Mouse (Mus musculus) neural tube, embryonic 13.5 days (tissue): ENCODE results near the gene Hrg. TPM values are rescaled to one million over a fixed set of nuclear protein-coding genes. Genes with fewer than 3 reads are reported as not detected.
A peak's percentile ranks its signal among the peaks of the same experiment; 100 is the strongest.

ENCODE experiments used
- ATAC-seq: fragments of 200-750 bp; cut with Nextera tagmentation; 2 replicates; pipeline ENCODE4 v1.8.0; 2017; ENCODE audit warnings: low read depth, mild to moderate bottlenecking, moderate TSS enrichment, moderate library complexity
- H3K27ac ChIP-seq: fragments of 300-500 bp; sonication (generic); replicated peaks from 2 replicates; pipeline ENCODE4 v1.5.1; 2015; ENCODE audit warnings: moderate library complexity, mild to moderate bottlenecking, inconsistent platforms
- H3K27me3 ChIP-seq: fragments of 300-500 bp; sonication (generic); 2 replicates; pipeline ENCODE4 v1.6.1; 2015; ENCODE audit warnings: mild to moderate bottlenecking, inconsistent platforms
- H3K36me3 ChIP-seq: fragments of 300-500 bp; sonication (generic); 2 replicates; pipeline ENCODE4 v1.6.1; 2015; ENCODE audit warnings: mild to moderate bottlenecking, inconsistent platforms
- H3K4me1 ChIP-seq: fragments of 300-500 bp; sonication (generic); replicated peaks from 2 replicates; pipeline ENCODE4 v1.6.1; 2015; ENCODE audit warnings: inconsistent platforms
- H3K4me2 ChIP-seq: fragments of 300-500 bp; sonication (generic); 2 replicates; pipeline ENCODE4 v1.6.1; 2015; ENCODE audit warnings: inconsistent platforms, mild to moderate bottlenecking, moderate library complexity
- H3K4me3 ChIP-seq: fragments of 300-500 bp; sonication (generic); 2 replicates; pipeline ENCODE4 v1.5.1; 2015; ENCODE audit warnings: mild to moderate bottlenecking, inconsistent platforms
- H3K9ac ChIP-seq: fragments of 300-500 bp; sonication (generic); 2 replicates; pipeline ENCODE4 v1.6.1; 2015; ENCODE audit warnings: moderate library complexity, mild to moderate bottlenecking, inconsistent platforms
- H3K9me3 ChIP-seq: fragments of 300-500 bp; sonication (generic); 2 replicates; pipeline ENCODE4 v1.6.1; 2016; ENCODE audit warnings: inconsistent platforms
- WGBS: fragments of 180-500 bp; shearing (Covaris S2); methylation state at CpG from one replicate; pipeline ENCODE4 v1.1.7; 2015; 5-methylcytosine and 5-hydroxymethylcytosine counted together
- polyA plus RNA-seq: library from polyadenylated mRNA; unstranded; fragments of >200 nt; fragmentation: Nextera tagmentation; extraction: Ambion mirVana; gene quantifications from 2 replicates; pipeline ENCODE4 v1.2.1, GENCODE M21; 2015

Gene Hrg
- polyA plus RNA-seq, result 0.25 TPM in 1 of 2 replicates, not detected in the other

DNA sequence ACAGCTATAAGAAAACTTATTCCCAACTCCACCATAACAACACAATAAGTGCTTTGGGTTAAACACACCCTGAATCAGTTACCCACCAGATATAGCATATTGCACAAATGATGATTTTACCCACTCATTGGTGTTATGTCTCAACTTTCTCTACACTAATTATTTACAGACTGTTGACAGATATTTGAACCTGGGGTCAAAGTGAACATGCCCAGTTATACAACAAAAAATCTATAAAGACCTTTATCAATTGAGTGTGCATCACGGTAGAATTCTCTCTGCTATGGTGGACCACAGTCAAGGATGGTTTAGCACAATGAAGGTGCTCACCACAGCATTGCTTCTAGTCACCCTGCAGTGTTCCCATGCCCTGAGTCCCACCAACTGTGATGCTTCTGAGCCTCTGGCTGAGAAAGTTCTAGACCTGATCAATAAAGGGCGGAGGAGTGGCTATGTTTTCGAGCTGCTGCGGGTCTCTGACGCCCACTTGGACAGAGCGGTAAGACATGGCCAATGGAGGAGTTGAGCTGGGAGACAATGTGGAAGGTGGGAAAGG is at the start of gene Hrg:
Gene Hrg, plus strand, starts transcription at position 233 of the 556 bp plus-strand sequence.
- peaks cover 8% of the 10 kb centered on the region for H3K4me1 ChIP-seq
- WGBS, result 94% methylated on average over 6 of the region's 6 CpGs
- H3K36me3 ChIP-seq, result no peaks in the 10 kb centered on the region
- no peak within 1 kb of the TSS for H3K4me2 ChIP-seq
- no peak within 1 kb of the TSS for H3K4me3 ChIP-seq
- H3K9me3 ChIP-seq, result no peaks in the 10 kb centered on the region
- H3K9ac ChIP-seq, result no peak within 1 kb of the TSS
- H3K27ac ChIP-seq, result no peak within 1 kb of the TSS
- ATAC-seq, result no peak
- H3K27me3 ChIP-seq, result no peaks in the 10 kb centered on the region

DNA sequence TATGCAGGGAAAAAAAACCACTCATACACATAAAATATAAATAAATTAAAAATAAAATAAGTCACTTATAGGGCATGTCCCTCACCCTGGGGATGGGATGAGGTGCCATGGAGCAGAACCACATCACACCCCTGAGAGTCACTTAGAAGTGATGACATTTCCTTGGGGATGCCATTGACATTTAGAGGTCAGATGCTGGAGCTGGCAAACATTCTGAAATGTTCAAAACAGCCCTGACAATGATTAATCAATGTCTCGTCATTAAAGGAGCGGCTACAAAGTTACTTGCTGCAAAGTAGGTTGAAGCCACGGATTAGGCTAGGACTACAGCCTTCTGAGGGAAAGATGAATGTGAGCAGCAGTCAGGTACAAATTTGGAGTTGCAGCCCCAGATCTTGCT is 49.5 kb upstream of the Hrg start:
- no peak for ATAC-seq
- H3K27ac ChIP-seq, result no peak overlapping the region
- no peak overlapping the region for H3K4me3 ChIP-seq
- no peaks in the 10 kb centered on the region for H3K36me3 ChIP-seq
- WGBS, result 81% methylated on average over 3 of the region's 3 CpGs
- H3K9ac ChIP-seq, result no peak overlapping the region
- H3K4me2 ChIP-seq, result no peak overlapping the region
- no peaks in the 10 kb centered on the region for H3K4me1 ChIP-seq
- no peaks in the 10 kb centered on the region for H3K27me3 ChIP-seq
- no peaks in the 10 kb centered on the region for H3K9me3 ChIP-seq

DNA sequence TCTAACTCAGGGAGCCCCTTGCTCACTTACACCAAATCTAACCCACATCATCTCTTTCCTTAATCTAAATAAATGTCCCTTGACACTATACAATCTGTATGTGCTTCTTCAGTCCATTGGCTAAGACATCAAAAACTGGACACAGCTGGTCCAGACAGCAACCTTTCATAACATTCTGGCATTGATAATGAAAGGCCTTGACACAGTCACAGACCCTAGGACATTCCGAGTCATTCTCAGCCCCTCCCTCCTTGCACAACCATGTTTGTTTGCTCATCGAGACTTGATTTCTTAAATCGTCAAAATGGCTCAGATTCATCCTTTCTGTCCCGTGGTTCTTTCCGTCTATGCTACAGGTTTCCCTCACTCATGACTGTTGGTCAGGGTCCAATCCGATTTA is 41.6 kb upstream of the Hrg start:
- 87% methylated on average over 6 of the region's 6 CpGs for WGBS
- no peak overlapping the region for H3K4me2 ChIP-seq
- H3K36me3 ChIP-seq, result no peaks in the 10 kb centered on the region
- no peaks in the 10 kb centered on the region for H3K4me1 ChIP-seq
- no peak for ATAC-seq
- H3K27ac ChIP-seq, result no peak overlapping the region
- no peak overlapping the region for H3K9ac ChIP-seq
- H3K9me3 ChIP-seq, result no peaks in the 10 kb centered on the region
- no peak overlapping the region for H3K4me3 ChIP-seq
- no peaks in the 10 kb centered on the region for H3K27me3 ChIP-seq

DNA sequence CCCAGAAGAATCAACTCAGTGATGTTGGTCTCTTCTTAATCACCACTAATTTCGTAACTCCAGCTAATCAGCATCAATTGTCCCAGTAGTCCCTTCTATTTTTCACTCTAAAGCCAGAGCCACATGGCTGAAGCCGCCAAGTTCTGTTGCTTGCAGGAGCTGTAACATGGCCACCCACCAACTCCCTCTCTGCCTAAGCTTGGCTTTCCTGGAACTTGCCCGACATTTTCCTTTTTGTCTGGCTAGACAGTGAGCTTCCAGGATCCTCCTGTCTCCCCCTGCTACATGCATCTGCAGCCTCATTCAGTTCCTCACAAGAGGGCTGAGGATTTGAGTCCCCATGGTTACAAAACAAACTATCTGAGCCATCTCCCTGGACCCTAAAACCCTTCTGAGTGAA is 38.9 kb upstream of the Hrg start:
- no peak overlapping the region for H3K4me3 ChIP-seq
- H3K27ac ChIP-seq, result no peak overlapping the region
- no peaks in the 10 kb centered on the region for H3K4me1 ChIP-seq
- H3K9me3 ChIP-seq, result no peaks in the 10 kb centered on the region
- WGBS, result 97% methylated on average over 3 of the region's 3 CpGs
- no peak overlapping the region for H3K9ac ChIP-seq
- H3K27me3 ChIP-seq, result no peaks in the 10 kb centered on the region
- no peak overlapping the region for H3K4me2 ChIP-seq
- no peak for ATAC-seq
- no peaks in the 10 kb centered on the region for H3K36me3 ChIP-seq

DNA sequence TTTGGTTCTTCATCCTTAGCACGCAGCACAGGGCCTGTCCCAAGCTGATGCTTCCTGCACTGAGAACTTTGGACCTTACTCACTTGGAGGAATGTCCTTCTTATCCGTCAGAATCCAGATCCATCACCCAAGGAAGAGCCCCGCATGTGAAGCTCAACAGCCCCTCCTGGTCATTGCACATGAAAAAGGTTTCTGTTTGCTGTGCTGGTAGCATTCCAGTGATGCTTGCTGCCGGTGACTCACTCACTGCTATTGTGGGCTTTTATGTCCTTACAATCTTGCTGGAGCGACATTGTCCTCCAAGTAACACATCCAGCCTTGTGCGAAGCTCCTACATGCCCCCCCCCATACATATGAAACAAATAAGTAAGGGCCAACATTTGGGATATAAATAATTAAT is 38.0 kb upstream of the Hrg start:
- H3K4me1 ChIP-seq, result no peaks in the 10 kb centered on the region
- no peak overlapping the region for H3K27ac ChIP-seq
- no peak overlapping the region for H3K4me3 ChIP-seq
- H3K27me3 ChIP-seq, result no peaks in the 10 kb centered on the region
- 75% methylated on average over 6 of the region's 6 CpGs for WGBS
- H3K4me2 ChIP-seq, result no peak overlapping the region
- H3K9me3 ChIP-seq, result no peaks in the 10 kb centered on the region
- no peaks in the 10 kb centered on the region for H3K36me3 ChIP-seq
- no peak overlapping the region for H3K9ac ChIP-seq
- ATAC-seq, result no peak

DNA sequence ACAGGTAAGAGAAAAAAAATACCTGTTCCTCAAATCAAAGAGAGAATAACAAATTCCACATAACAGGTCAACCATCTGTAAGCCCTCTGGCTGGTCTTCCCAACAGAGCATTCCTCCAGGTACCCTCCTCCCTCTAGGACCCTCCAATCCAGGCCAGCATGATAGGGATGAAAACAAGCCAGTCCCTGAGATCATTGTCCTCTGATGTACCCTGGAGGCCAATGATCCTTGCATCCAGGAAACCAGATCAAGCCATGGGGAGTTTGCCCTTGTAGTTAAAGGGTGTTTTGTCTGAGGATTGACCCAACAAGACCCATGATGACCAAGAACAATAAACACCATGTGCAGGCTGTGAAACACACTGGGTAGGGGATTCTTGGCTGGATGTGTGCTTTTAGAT is 36.6 kb upstream of the Hrg start:
- H3K27me3 ChIP-seq, result no peaks in the 10 kb centered on the region
- ATAC-seq, result no peak
- H3K27ac ChIP-seq, result no peak overlapping the region

DNA sequence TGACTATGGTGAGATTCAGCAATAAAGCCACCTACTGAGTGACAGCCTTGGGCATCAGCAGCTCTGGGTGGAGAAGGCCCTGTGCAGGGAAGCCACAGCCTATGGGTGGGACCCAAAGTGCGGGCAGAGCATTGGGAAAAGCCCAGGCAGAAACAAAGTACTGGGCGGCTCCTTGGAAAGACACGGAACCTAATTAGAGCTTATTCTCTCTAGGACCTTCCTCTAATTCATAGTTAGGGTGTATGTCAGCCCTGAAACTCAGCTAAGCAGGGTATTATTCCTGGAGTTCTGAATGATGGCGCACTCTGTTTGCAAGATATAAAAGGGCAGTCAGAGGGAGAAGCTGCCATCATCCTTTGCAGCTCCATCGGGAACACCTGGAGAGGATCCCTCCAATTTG is 32.8 kb upstream of the Hrg start, which contains the start of gene Fetub:
Gene Fetub, plus strand, starts transcription at position 301 of the 400 bp plus-strand sequence.
- Histone ChIP-seq H3K9ac (no peak within 1 kb of the TSS), H3K9me3 (no peaks in the 10 kb centered on the region), H3K27ac (no peak within 1 kb of the TSS), H3K4me3 (no peak within 1 kb of the TSS), H3K4me1 (no peaks in the 10 kb centered on the region), H3K4me2 (no peak within 1 kb of the TSS), H3K36me3 (no peaks in the 10 kb centered on the region), H3K27me3 (no peaks in the 10 kb centered on the region)
- no peak for ATAC-seq
- WGBS, result 91% methylated on average over 5 of the region's 5 CpGs

More for the DNA sequence above, 36.6 kb upstream of the Hrg start:
- Histone ChIP-seq H3K4me2 (no peak overlapping the region), H3K4me1 (no peaks in the 10 kb centered on the region), H3K4me3 (no peak overlapping the region), H3K9ac (no peak overlapping the region), H3K36me3 (no peaks in the 10 kb centered on the region), H3K9me3 (no peaks in the 10 kb centered on the region)

DNA sequence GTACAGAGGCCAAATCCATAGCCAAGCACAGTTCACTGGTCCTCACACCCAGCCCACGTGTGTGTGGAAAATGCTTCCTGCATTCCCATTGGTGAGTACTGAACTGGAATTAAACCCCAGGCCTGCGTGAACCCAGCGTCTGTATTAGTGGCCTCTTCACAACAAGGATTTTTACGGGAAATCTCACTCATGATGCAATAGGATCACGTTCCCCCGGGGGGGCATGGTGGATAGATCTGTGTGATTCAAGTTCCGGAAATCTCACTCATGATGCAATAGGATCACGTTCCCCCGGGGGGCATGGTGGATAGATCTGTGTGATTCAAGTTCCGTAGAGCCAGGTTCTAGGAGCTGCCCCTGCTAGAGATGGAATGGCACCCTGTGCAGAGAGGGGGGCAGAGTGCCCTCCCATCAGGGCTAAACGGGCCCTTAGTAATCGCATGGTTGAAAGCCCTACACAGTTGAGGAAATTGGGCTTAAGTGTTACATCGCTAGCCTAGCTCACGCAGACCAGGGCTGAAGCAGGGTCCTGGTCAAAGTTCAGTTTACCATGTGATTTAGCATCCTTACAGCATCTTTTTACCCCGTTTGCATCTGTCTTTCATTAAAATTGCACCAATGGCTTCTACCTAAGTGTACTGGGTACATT is 32.1 kb upstream of the Hrg start:
- ATAC-seq, result no peak
- Histone ChIP-seq H3K4me2 (no peak overlapping the region), H3K4me1 (no peaks in the 10 kb centered on the region), H3K4me3 (no peak overlapping the region), H3K36me3 (no peaks in the 10 kb centered on the region), H3K9me3 (no peaks in the 10 kb centered on the region), H3K27me3 (no peaks in the 10 kb centered on the region), H3K9ac (no peak overlapping the region), H3K27ac (no peak overlapping the region)
- 80% methylated on average over 15 of the region's 15 CpGs for WGBS

DNA sequence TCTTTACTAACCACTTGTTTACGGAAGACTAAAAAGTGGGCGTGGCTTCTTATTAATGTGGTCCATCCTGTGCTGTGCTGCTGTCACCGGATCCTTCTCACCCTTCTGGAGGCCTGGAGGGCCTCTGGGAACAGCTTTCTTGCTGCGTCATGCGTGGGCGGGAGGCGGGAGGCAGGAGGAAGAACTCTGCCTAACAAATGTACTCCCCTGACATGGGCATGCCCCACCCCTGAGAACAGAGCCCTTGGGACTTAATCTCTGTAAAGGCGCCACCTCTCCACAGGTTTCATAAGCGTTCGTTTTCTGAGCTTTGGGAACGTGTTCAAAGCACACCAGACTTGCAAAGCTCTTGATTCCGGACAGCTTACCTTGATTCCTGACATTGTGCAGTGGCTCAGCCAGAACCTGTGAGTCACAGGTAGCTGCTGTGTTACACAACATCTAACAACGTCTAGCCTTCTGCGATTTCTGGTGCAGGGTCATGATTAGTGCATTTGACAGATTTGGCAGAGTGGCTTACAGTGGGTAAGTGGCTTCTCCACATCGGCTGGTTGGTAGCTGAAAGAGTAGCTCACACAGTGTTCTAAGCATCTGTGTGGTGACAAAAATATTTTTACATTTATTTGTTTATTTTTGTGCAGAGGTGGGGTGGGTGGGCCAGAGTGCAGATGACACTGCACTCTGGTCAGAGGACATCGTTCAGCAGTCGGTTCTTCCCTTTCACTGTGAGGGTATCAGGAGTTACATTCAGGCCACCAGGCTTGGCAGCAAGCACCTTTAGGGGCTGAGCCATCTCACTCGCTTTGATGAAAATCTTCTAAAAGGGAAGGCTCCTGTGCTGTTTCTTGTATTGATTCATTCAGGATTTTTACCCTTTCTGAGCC is 30.7 kb upstream of the Hrg start:
- no peak for ATAC-seq
- Histone ChIP-seq H3K4me1 (no peaks in the 10 kb centered on the region), H3K9me3 (no peaks in the 10 kb centered on the region), H3K36me3 (no peaks in the 10 kb centered on the region), H3K4me2 (no peak overlapping the region), H3K9ac (no peak overlapping the region), H3K27me3 (no peaks in the 10 kb centered on the region), H3K27ac (no peak overlapping the region), H3K4me3 (no peak overlapping the region)
- WGBS, result 80% methylated on average over 18 of the region's 18 CpGs

DNA sequence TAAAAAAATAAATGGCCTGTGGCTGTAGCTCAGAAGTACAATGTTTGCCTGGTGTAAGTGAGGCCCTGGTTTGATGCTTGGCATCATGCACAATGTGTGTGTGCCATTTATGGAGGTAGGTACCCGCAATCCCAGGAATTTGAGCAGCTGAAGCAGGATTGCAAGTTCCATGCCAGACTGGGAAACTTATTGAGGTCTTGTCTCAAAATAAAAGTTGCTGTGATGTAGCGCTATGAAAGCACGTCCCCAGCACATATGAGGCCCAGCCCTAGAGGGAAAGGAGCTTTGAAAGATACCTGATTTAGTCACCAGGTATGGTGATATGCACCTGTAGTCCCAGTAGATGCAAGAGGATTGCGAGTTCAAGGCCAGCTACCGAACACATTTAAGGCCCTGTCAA is 29.1 kb upstream of the Hrg start:
- 95% methylated on average over 5 of the region's 5 CpGs for WGBS
- no peaks in the 10 kb centered on the region for H3K9me3 ChIP-seq

DNA sequence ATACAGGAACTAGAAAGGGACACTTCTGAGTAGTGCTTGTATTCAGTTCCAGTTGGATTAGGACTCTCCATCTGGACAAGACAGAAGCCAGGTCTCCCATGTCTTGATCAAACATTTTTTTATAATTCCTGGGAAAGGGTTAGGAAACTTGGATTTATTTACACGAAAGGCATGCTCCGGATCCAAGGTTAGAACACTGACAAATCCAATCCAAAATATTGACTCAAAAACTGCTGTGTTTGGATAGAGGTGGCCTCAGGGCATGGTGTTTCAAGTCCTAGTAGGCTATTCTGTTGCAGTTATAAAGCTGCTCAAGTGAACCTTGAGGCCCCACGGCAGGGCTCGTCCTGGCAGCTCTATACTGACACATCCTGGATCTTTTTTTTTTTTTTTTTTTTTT is 28.4 kb upstream of the Hrg start:
- no peak for ATAC-seq
- H3K27me3 ChIP-seq, result no peaks in the 10 kb centered on the region
- WGBS, result 87% methylated on average over 4 of the region's 4 CpGs
- H3K9me3 ChIP-seq, result no peaks in the 10 kb centered on the region
- H3K4me1 ChIP-seq, result no peaks in the 10 kb centered on the region
- no peak overlapping the region for H3K9ac ChIP-seq
- no peak overlapping the region for H3K4me3 ChIP-seq
- H3K4me2 ChIP-seq, result no peak overlapping the region
- no peak overlapping the region for H3K27ac ChIP-seq
- no peaks in the 10 kb centered on the region for H3K36me3 ChIP-seq

More for the DNA sequence above, 29.1 kb upstream of the Hrg start:
- H3K9ac ChIP-seq, result no peak overlapping the region
- H3K4me3 ChIP-seq, result no peak overlapping the region
- H3K36me3 ChIP-seq, result no peaks in the 10 kb centered on the region
- no peak overlapping the region for H3K27ac ChIP-seq
- no peak for ATAC-seq
- no peaks in the 10 kb centered on the region for H3K27me3 ChIP-seq
- H3K4me1 ChIP-seq, result no peaks in the 10 kb centered on the region
- H3K4me2 ChIP-seq, result no peak overlapping the region

DNA sequence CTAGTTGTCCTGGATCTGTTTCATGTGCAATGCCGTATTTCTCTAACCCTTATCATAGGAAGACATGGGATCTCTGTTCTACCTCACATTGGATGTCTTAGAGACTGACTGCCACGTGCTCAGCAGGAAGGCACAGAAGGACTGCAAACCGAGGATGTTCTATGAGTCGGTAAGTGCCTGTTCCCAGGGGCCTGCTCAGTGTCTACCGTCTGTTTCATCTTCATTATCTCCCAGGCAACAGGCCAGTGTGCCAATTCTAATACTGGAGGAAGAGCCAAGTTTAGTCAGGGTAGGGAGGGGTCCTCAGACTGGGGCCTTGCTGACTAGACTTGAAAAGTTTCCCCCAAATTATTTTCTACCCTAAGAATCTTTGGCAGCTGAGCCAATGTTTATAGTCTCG is 21.3 kb upstream of the Hrg start:
- 56% methylated on average over 6 of the region's 6 CpGs for WGBS
- H3K27me3 ChIP-seq, result no peaks in the 10 kb centered on the region
- ATAC-seq, result peak; percentile 56; the same call in 1 of the 2 replicates
- H3K4me2 ChIP-seq, result no peak overlapping the region
- no peaks in the 10 kb centered on the region for H3K36me3 ChIP-seq
- H3K4me3 ChIP-seq, result no peak overlapping the region
- no peak overlapping the region for H3K27ac ChIP-seq
- H3K9ac ChIP-seq, result no peak overlapping the region
- H3K4me1 ChIP-seq, result no peaks in the 10 kb centered on the region
- H3K9me3 ChIP-seq, result no peaks in the 10 kb centered on the region
